Mouse (Mus musculus) MEL (cell line): ENCODE data around the gene Camkv. TPM values are rescaled to one million over a fixed set of nuclear protein-coding genes. Genes with fewer than 3 reads are reported as not detected.

ENCODE experiments used
- DNase-seq: peaks from one replicate; pipeline ENCODE4 v3.0.0; 2011; ENCODE audit warnings: low read depth, low spot score
- H3K27ac ChIP-seq: 2 replicates; pipeline ENCODE4 v1.5.1; 2012; ENCODE audit warnings: low read depth, mild to moderate bottlenecking, control low read depth, low read length, moderate library complexity; ENCODE audit not compliant: control insufficient read depth
- H3K27me3 ChIP-seq, 2 experiments: fragments of 150-350 bp in 1 of 2; sonication (generic) in 1 of 2; 2 replicates each; pipeline ENCODE4 v1.6.1; 2012; ENCODE audit warnings: low read length in 2 of 2, mild to moderate bottlenecking in 2 of 2, improper control_type of control experiment in 1 of 2, moderate library complexity in 1 of 2; ENCODE audit not compliant: insufficient read depth in 2 of 2, control insufficient read depth in 1 of 2
- H3K36me3 ChIP-seq, 2 experiments: 2 replicates each; pipeline ENCODE4 v1.6.1; 2012 to 2014; ENCODE audit warnings: low read length in 2 of 2, improper control_type of control experiment in 1 of 2, inconsistent platforms in 1 of 2, mild to moderate bottlenecking in 1 of 2; ENCODE audit not compliant: insufficient read depth in 2 of 2, control insufficient read depth in 1 of 2
- H3K4me1 ChIP-seq, 2 experiments: fragments of 150-350 bp in 1 of 2; sonication (generic) in 1 of 2; 2 replicates each; pipeline ENCODE4 v1.6.1; 2012; ENCODE audit warnings: low read length in 2 of 2, improper control_type of control experiment in 1 of 2, mild to moderate bottlenecking in 1 of 2; ENCODE audit not compliant: insufficient read depth in 2 of 2, control insufficient read depth in 1 of 2
- H3K4me3 ChIP-seq, 2 experiments: fragments of 150-350 bp in 1 of 2; sonication (generic) in 1 of 2; 2 replicates each; pipeline ENCODE4 v1.5.1; 2012; ENCODE audit warnings: low read depth in 2 of 2, low read length in 2 of 2, mild to moderate bottlenecking in 2 of 2, moderate library complexity in 2 of 2, control low read depth in 1 of 2, improper control_type of control experiment in 1 of 2; ENCODE audit not compliant: control insufficient read depth in 1 of 2, insufficient read depth in 1 of 2
- H3K79me2 ChIP-seq: 2 replicates; pipeline ENCODE4 v1.6.1; 2012; ENCODE audit warnings: mild to moderate bottlenecking, low read length, moderate library complexity; ENCODE audit not compliant: control insufficient read depth, poor library complexity, insufficient read depth
- H3K9ac ChIP-seq: 2 replicates; pipeline ENCODE4 v1.6.1; 2012; ENCODE audit warnings: low read depth, mild to moderate bottlenecking, control low read depth, low read length, moderate library complexity; ENCODE audit not compliant: control insufficient read depth, poor library complexity, severe bottlenecking
- H3K9me3 ChIP-seq: fragments of 150-350 bp; sonication (generic); replicated peaks from 2 replicates; pipeline ENCODE4 v1.6.1; 2012; ENCODE audit warnings: mild to moderate bottlenecking, low read length, improper control_type of control experiment, moderate library complexity; ENCODE audit not compliant: insufficient read depth
- BHLHE40 ChIP-seq: IDR thresholded peaks from 2 replicates; pipeline ENCODE4 v1.6.1; 2012; ENCODE audit warnings: low read depth, mild to moderate bottlenecking, inconsistent platforms, low read length, improper control_type of control experiment, borderline replicate concordance
- CHD1 ChIP-seq: IDR thresholded peaks from 2 replicates; pipeline ENCODE4 v1.6.1; 2012; ENCODE audit warnings: low read depth, mild to moderate bottlenecking, inconsistent platforms, low read length, improper control_type of control experiment
- CTCF ChIP-seq, 3 experiments: IDR thresholded peaks in 2 of 3; conservative IDR thresholded peaks in 1 of 3; 2 replicates each; pipeline ENCODE4 v1.5.1; 2011 to 2012; ENCODE audit warnings: low read length in 3 of 3, low read depth in 2 of 3, mild to moderate bottlenecking in 2 of 3, improper control_type of control experiment in 1 of 3, inconsistent platforms in 1 of 3, mixed read lengths in 1 of 3, moderate library complexity in 1 of 3; ENCODE audit not compliant: control insufficient read depth in 1 of 3, insufficient read depth in 1 of 3, poor library complexity in 1 of 3, severe bottlenecking in 1 of 3
- E2F4 ChIP-seq: IDR thresholded peaks from 2 replicates; pipeline ENCODE4 v1.6.1; 2011; ENCODE audit warnings: low read depth, low read length, improper control_type of control experiment, borderline replicate concordance
- ELF1 ChIP-seq: IDR thresholded peaks from 2 replicates; pipeline ENCODE4 v1.6.1; 2014; ENCODE audit warnings: low read depth, mild to moderate bottlenecking, inconsistent platforms, low read length, improper control_type of control experiment, moderate library complexity
- ETS1 ChIP-seq: IDR thresholded peaks from 2 replicates; pipeline ENCODE4 v1.6.1; 2012; ENCODE audit warnings: low read depth, mild to moderate bottlenecking, inconsistent platforms, low read length, improper control_type of control experiment, moderate library complexity
- GABPA ChIP-seq: IDR thresholded peaks from 2 replicates; pipeline ENCODE4 v1.6.1; 2012; ENCODE audit warnings: low read depth, mild to moderate bottlenecking, inconsistent platforms, low read length, improper control_type of control experiment, moderate library complexity
- GATA1 ChIP-seq: IDR thresholded peaks from 2 replicates; pipeline ENCODE4 v1.6.1; 2011; ENCODE audit warnings: low read depth, low read length, improper control_type of control experiment
- JUND ChIP-seq: IDR thresholded peaks from 2 replicates; pipeline ENCODE4 v1.6.1; 2011; ENCODE audit warnings: low read depth, mild to moderate bottlenecking, improper control_type of control experiment, low read length
- KAT2A ChIP-seq: conservative IDR thresholded peaks from 2 replicates; pipeline ENCODE4 v1.6.1; 2012; ENCODE audit warnings: low read depth, low read length, improper control_type of control experiment, inconsistent platforms
- MAFK ChIP-seq: IDR thresholded peaks from 2 replicates; pipeline ENCODE4 v1.6.1; 2011; ENCODE audit warnings: low read depth, mild to moderate bottlenecking, low read length, improper control_type of control experiment, borderline replicate concordance
- MAZ ChIP-seq: IDR thresholded peaks from 2 replicates; pipeline ENCODE4 v1.6.1; 2012; ENCODE audit warnings: low read depth, mild to moderate bottlenecking, inconsistent platforms, low read length, improper control_type of control experiment
- MEF2A ChIP-seq: IDR thresholded peaks from 2 replicates; pipeline ENCODE4 v1.6.1; 2014; ENCODE audit warnings: low read depth, mild to moderate bottlenecking, inconsistent platforms, low read length, improper control_type of control experiment; ENCODE audit not compliant: poor library complexity, insufficient replicate concordance, severe bottlenecking; ENCODE audit errors: extremely low read depth
- MYC ChIP-seq: IDR thresholded peaks from 2 replicates; pipeline ENCODE4 v1.6.1; 2011; ENCODE audit warnings: low read depth, mild to moderate bottlenecking, low read length, improper control_type of control experiment, moderate library complexity
- NRF1 ChIP-seq: IDR thresholded peaks from 2 replicates; pipeline ENCODE4 v1.6.1; 2014; ENCODE audit warnings: low read depth, mild to moderate bottlenecking, inconsistent platforms, low read length, improper control_type of control experiment, moderate library complexity; ENCODE audit not compliant: poor library complexity, insufficient read depth, severe bottlenecking
- POLR2A ChIP-seq, 2 experiments: IDR thresholded peaks; 2 replicates each; pipeline ENCODE4 v1.6.1; 2011 to 2012; ENCODE audit warnings: low read length in 2 of 2, mild to moderate bottlenecking in 2 of 2, control low read depth in 1 of 2, improper control_type of control experiment in 1 of 2, low read depth in 1 of 2, moderate library complexity in 1 of 2; ENCODE audit not compliant: control insufficient read depth in 1 of 2, insufficient read depth in 1 of 2, poor library complexity in 1 of 2
- POLR2AphosphoS2 ChIP-seq: IDR thresholded peaks from 2 replicates; pipeline ENCODE4 v1.6.1; 2011; ENCODE audit warnings: low read length, improper control_type of control experiment
- POLR2AphosphoS5 ChIP-seq: IDR thresholded peaks from 2 replicates; pipeline ENCODE4 v1.6.1; 2012; ENCODE audit warnings: low read depth, borderline replicate concordance, mild to moderate bottlenecking, inconsistent platforms, low read length, moderate library complexity, mixed read lengths
- RAD21 ChIP-seq: IDR thresholded peaks from 2 replicates; pipeline ENCODE4 v1.6.1; 2011; ENCODE audit warnings: mild to moderate bottlenecking, low read depth, low read length, improper control_type of control experiment
- SIN3A ChIP-seq: IDR thresholded peaks from 2 replicates; pipeline ENCODE4 v1.6.1; 2012; ENCODE audit warnings: low read length, improper control_type of control experiment, inconsistent platforms
- SMC3 ChIP-seq: IDR thresholded peaks from 2 replicates; pipeline ENCODE4 v1.6.1; 2011; ENCODE audit warnings: low read depth, low read length, improper control_type of control experiment
- TAL1 ChIP-seq: IDR thresholded peaks from 2 replicates; pipeline ENCODE4 v1.6.1; 2012; ENCODE audit warnings: mild to moderate bottlenecking, inconsistent platforms, low read length, moderate library complexity, mixed read lengths
- TBP ChIP-seq: IDR thresholded peaks from 2 replicates; pipeline ENCODE4 v1.8.0; 2011; ENCODE audit warnings: low read depth, low read length, improper control_type of control experiment
- TCF12 ChIP-seq: IDR thresholded peaks from 2 replicates; pipeline ENCODE4 v1.6.1; 2014; ENCODE audit warnings: low read depth, mild to moderate bottlenecking, inconsistent platforms, low read length, improper control_type of control experiment, moderate library complexity
- USF1 ChIP-seq: IDR thresholded peaks from 2 replicates; pipeline ENCODE4 v1.6.1; 2014; ENCODE audit warnings: low read depth, mild to moderate bottlenecking, inconsistent platforms, low read length, improper control_type of control experiment, moderate library complexity
- USF2 ChIP-seq, 2 experiments: IDR thresholded peaks; 2 replicates each; pipeline ENCODE4 v1.6.1; 2011 to 2012; ENCODE audit warnings: improper control_type of control experiment in 2 of 2, low read length in 2 of 2, borderline replicate concordance in 1 of 2, inconsistent platforms in 1 of 2, low read depth in 1 of 2, mild to moderate bottlenecking in 1 of 2; ENCODE audit not compliant: insufficient read depth in 1 of 2
- ZC3H11A ChIP-seq: IDR thresholded peaks from 2 replicates; pipeline ENCODE4 v1.6.1; 2012; ENCODE audit warnings: low read depth, mild to moderate bottlenecking, inconsistent platforms, low read length, improper control_type of control experiment
- ZKSCAN1 ChIP-seq: IDR thresholded peaks from 2 replicates; pipeline ENCODE4 v1.6.1; 2012; ENCODE audit warnings: low read depth, mild to moderate bottlenecking, inconsistent platforms, low read length, improper control_type of control experiment, moderate library complexity
- ZNF384 ChIP-seq: IDR thresholded peaks from 2 replicates; pipeline ENCODE4 v1.6.1; 2012; ENCODE audit warnings: low read depth, mild to moderate bottlenecking, inconsistent platforms, low read length, improper control_type of control experiment
- polyA plus RNA-seq, 2 experiments: library from polyadenylated mRNA; stranded (reverse) in 1 of 2; unstranded in 1 of 2; fragments of >175 nt in 1 of 2; fragments of >200 nt in 1 of 2; gene quantifications; 2 replicates each; pipeline versions ENCODE4 v1.2.1 to v1.2.4; 2012; ENCODE audit warnings: low replicate concordance in 2 of 2, low read depth in 1 of 2; ENCODE audit not compliant: insufficient read length in 2 of 2, insufficient read depth in 1 of 2, missing spikeins in 1 of 2
- total RNA-seq: library from RNA; depleted of rRNA; stranded (reverse); fragments of 300-350 nt; gene quantifications from 2 replicates; pipeline ENCODE4 v1.2.3, GENCODE M21; 2012

Gene Camkv
- total and polyA plus RNA-seq, 3 experiments = 0.08 to 0.14 TPM; not detected in 1

DNA sequence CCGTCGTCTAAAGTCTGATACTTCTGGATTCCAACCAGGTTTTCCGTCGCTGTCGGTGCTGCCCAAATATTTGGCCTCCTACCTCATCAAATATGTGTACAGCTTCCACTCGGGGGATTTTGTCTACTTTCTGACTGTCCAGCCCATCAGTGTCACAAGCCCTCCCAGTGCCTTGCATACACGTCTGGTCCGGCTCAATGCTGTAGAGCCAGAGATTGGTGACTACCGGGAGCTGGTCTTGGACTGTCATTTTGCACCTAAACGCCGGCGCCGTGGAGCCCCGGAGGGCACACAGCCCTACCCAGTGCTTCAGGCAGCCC is 27.7 kb upstream of the Camkv start:
- no peaks in the 10 kb centered on the region; the same call in 1 of the 2 replicates for H3K79me2 ChIP-seq

DNA sequence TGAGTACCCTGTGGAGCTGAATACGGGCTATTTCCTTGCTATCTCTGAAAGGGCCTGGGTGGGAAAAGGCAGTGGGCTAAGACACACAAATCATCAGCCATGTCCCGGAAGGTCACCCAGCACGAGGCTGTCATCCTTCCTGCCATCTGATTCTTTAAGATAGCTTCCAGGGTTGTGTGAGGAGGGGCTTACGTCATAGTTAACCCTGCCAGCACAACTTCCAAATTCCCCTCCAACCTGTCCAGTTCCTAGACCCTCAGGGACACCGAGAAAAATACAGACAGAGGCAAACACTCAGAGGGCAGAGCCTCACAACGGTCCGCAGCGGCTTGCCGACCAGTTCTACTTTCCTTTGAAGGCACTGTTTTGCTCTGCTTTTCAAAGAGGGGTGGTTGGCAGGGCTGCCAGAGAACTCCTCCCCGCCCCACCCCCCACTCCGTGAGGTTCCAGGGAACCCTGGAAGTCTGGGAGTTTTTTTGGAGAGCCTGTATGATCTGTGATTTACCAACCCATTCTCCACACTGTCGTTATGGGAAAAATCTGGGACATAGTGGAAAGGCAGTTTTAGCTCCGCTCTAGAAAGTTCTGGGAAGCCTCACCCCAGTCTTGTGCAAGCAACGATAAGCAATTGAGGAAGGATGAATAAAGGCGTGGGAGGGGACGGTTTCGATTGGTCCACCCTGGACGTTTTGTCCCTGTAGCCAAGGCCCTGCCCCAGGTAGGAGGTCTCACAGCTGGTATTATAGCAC is 26.9 kb upstream of the Camkv start:
- Histone ChIP-seq H3K27ac (peak overlapping the region; percentile 95), H3K4me1 (peaks cover 5 to 38% of the 10 kb centered on the region in 2 experiments), H3K27me3 (no peaks in the 10 kb centered on the region), H3K9ac (peak overlapping the region; percentile 66), H3K79me2 (no peaks in the 10 kb centered on the region; the same call in 1 of the 2 replicates), H3K4me3 (peak overlapping the region; percentile 52 to 53), H3K36me3 (peaks cover 0 to 29% of the 10 kb centered on the region in 2 experiments; a peak in 2 of 4 replicates), H3K9me3 (no peaks in the 10 kb centered on the region)
- DNase-seq = peak; percentile 92
- TF ChIP-seq NRF1 (no peak), E2F4 (no peak), POLR2A (IDR thresholded peaks at IDR 0.05; ENCODE audit: control insufficient read depth in 1 of 2, insufficient read depth in 1 of 2, low read depth in 1 of 2, low read length in 2 of 2, poor library complexity in 1 of 2) (peak; percentile 32 to 61; a peak in 2 of 4 replicates), MAZ (peak; percentile 78), ETS1 (peak; percentile 91), POLR2AphosphoS2 (peak; percentile 74; the same call in 1 of the 2 replicates), GATA1 (peak; percentile 76), ZNF384 (no peak), RAD21 (no peak), USF2 (IDR thresholded peaks at IDR 0.05; ENCODE audit: borderline replicate concordance in 1 of 2, insufficient read depth in 1 of 2, low read depth in 1 of 2, low read length in 2 of 2) (no peak), TCF12 (peak; percentile 66), BHLHE40 (peak; percentile 69; the same call in 1 of the 2 replicates), POLR2AphosphoS5 (no peak), CHD1 (0 out of 2 replicates have a peak, but pooled peaks have one; percentile 53), SMC3 (peak; percentile 3; the same call in 1 of the 2 replicates), ZC3H11A (no peak), MAFK (no peak), GABPA (no peak), CTCF (IDR thresholded peaks at IDR 0.05 in 2 of 3, conservative IDR thresholded peaks at IDR 0.05 in 1 of 3; ENCODE audit: control insufficient read depth in 1 of 3, insufficient read depth in 1 of 3, low read depth in 2 of 3, low read length in 3 of 3, poor library complexity in 1 of 3, severe bottlenecking in 1 of 3) (no peak), ELF1 (no peak), TBP (peak; percentile 74), ZKSCAN1 (no peak), JUND (no peak), MYC (0 out of 2 replicates have a peak, but pooled peaks have one; percentile 33)

More for the DNA sequence above, 27.7 kb upstream of the Camkv start:
- Histone ChIP-seq H3K4me1 (peaks cover 5 to 38% of the 10 kb centered on the region in 2 experiments), H3K27ac (peak overlapping the region; percentile 95), H3K36me3 (peaks cover 0 to 29% of the 10 kb centered on the region in 2 experiments; a peak in 2 of 4 replicates), H3K9me3 (no peaks in the 10 kb centered on the region), H3K27me3 (no peaks in the 10 kb centered on the region), H3K9ac (peak overlapping the region; percentile 66), H3K4me3 (no peak overlapping the region)
- DNase-seq = no peak
- TF ChIP-seq MEF2A = no peak
- no peak for TF ChIP-seq USF1
- TF ChIP-seq ETS1 = no peak
- no peak for TF ChIP-seq JUND
- TF ChIP-seq CHD1 = no peak
- TF ChIP-seq ZNF384 = no peak
- TF ChIP-seq TCF12 = no peak
- TF ChIP-seq MYC = no peak
- no peak for TF ChIP-seq SIN3A
- no peak for TF ChIP-seq POLR2AphosphoS5
- TF ChIP-seq RAD21 = no peak
- no peak for TF ChIP-seq KAT2A
- no peak for TF ChIP-seq GABPA
- TF ChIP-seq POLR2A (IDR thresholded peaks at IDR 0.05; ENCODE audit: control insufficient read depth in 1 of 2, insufficient read depth in 1 of 2, low read depth in 1 of 2, low read length in 2 of 2, poor library complexity in 1 of 2) = no peak
- TF ChIP-seq TAL1 = no peak
- TF ChIP-seq E2F4 = no peak
